Mouse (Mus musculus) lung, embryonic 16.5 days (tissue): ENCODE results near the gene Cnnm2. TPM values are rescaled to one million over a fixed set of nuclear protein-coding genes. Genes with fewer than 3 reads are reported as not detected.
A peak's percentile ranks its signal among the peaks of the same experiment; 100 is the strongest.

Source experiments
- ATAC-seq: fragments of 200-750 bp; cut with Nextera tagmentation; 2 replicates; pipeline ENCODE4 v1.8.0; 2017; ENCODE audit warnings: low read depth, mild to moderate bottlenecking, moderate library complexity
- H3K27ac ChIP-seq: fragments of 300-500 bp; sonication (generic); 2 replicates; pipeline ENCODE4 v1.5.1; 2014; ENCODE audit warnings: mild to moderate bottlenecking, control low read depth, low read length
- H3K27me3 ChIP-seq: fragments of 300-500 bp; sonication (generic); 2 replicates; pipeline ENCODE4 v1.6.1; 2014; ENCODE audit warnings: low read depth, low read length, mixed read lengths; ENCODE audit not compliant: control insufficient read depth, insufficient read depth
- H3K36me3 ChIP-seq: fragments of 300-500 bp; sonication (generic); 2 replicates; pipeline ENCODE4 v1.6.1; 2014; ENCODE audit warnings: low read length; ENCODE audit not compliant: control insufficient read depth, insufficient read depth
- H3K4me1 ChIP-seq: fragments of 300-500 bp; sonication (generic); replicated peaks from 2 replicates; pipeline ENCODE4 v1.6.1; 2014; ENCODE audit warnings: low read length, mixed read lengths; ENCODE audit not compliant: control insufficient read depth, insufficient read depth
- H3K4me2 ChIP-seq: fragments of 300-500 bp; sonication (generic); 2 replicates; pipeline ENCODE4 v1.6.1; 2014; ENCODE audit warnings: low read depth, low read length, control low read depth
- H3K4me3 ChIP-seq: fragments of 300-500 bp; sonication (generic); 2 replicates; pipeline ENCODE4 v1.5.1; 2014; ENCODE audit warnings: mild to moderate bottlenecking, low read length, control low read depth
- H3K9ac ChIP-seq: fragments of 300-500 bp; sonication (generic); 2 replicates; pipeline ENCODE4 v1.6.1; 2014; ENCODE audit warnings: low read length, control low read depth
- H3K9me3 ChIP-seq: fragments of 300-500 bp; sonication (generic); 2 replicates; pipeline ENCODE4 v1.6.1; 2016; ENCODE audit warnings: low read length; ENCODE audit not compliant: control insufficient read depth
- WGBS: fragments of 180-500 bp; shearing (Covaris S2); extraction: QIAGEN DNeasy Blood & Tissue Kit; methylation state at CpG from one replicate; pipeline ENCODE4 v1.1.7; 2014; 5-methylcytosine and 5-hydroxymethylcytosine counted together
- polyA plus RNA-seq: library from polyadenylated mRNA; unstranded; fragments of >200 nt; fragmentation: Nextera tagmentation; extraction: Ambion mirVana; gene quantifications from 2 replicates; pipeline ENCODE4 v1.2.1, GENCODE M21; 2015

The Cnnm2 gene
- polyA plus RNA-seq, 1 experiment from 2014 or later, result 2.5 TPM

DNA sequence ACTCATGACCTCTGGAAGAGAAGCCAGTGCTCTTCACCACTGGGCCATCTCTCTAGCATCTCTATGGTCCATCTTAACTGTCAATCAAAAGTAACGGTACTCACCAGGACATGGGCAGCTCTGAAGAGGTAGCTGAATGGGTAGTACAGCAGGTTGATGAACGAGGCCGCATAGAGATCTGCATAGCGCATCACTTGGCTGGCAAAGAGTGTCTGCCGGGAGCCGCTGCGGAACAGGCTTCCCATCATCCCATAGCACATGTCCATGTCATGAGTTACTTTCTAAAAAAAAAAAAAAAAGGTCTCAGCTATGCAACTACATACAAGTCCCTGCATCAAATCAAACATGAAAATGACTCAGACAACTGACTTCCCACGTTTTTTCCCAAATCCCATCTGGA is 128.3 kb downstream of the Cnnm2 start:
- ATAC-seq, result no peak
- Histone ChIP-seq H3K36me3 (peaks cover 37% of the 10 kb centered on the region), H3K27me3 (no peaks in the 10 kb centered on the region), H3K9ac (no peak overlapping the region), H3K9me3 (no peaks in the 10 kb centered on the region), H3K4me2 (no peak overlapping the region), H3K4me3 (no peak overlapping the region), H3K4me1 (no peaks in the 10 kb centered on the region), H3K27ac (no peak overlapping the region)
- WGBS, result 91% methylated on average over 8 of the region's 8 CpGs

DNA sequence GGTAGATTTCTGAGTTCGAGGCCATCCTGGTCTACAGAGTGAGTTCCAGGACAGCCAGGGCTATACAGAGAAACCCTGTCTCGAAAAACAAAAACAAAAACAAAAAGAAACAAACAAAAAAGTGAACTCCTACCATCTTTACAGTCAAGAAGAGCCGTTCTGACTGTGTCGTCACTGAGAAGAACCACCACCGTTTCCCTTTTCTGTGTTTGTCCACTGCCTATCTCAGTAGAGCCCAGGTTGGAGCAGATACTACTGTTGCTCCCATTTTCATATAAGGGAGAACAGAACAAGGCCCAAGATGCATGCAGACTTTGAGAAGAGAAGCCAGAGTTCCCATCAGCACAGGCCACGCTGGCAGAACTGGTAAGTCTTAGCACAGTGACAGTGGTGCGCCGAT is 129.3 kb downstream of the Cnnm2 start:
- H3K27ac ChIP-seq, result no peak overlapping the region
- H3K36me3 ChIP-seq, result peaks cover 32% of the 10 kb centered on the region
- H3K27me3 ChIP-seq, result no peaks in the 10 kb centered on the region
- H3K9ac ChIP-seq, result no peak overlapping the region
- WGBS, result 93% methylated on average over 8 of the region's 8 CpGs
- ATAC-seq, result no peak
- no peak overlapping the region for H3K4me3 ChIP-seq
- no peak overlapping the region for H3K4me2 ChIP-seq
- H3K9me3 ChIP-seq, result no peaks in the 10 kb centered on the region
- H3K4me1 ChIP-seq, result no peaks in the 10 kb centered on the region

DNA sequence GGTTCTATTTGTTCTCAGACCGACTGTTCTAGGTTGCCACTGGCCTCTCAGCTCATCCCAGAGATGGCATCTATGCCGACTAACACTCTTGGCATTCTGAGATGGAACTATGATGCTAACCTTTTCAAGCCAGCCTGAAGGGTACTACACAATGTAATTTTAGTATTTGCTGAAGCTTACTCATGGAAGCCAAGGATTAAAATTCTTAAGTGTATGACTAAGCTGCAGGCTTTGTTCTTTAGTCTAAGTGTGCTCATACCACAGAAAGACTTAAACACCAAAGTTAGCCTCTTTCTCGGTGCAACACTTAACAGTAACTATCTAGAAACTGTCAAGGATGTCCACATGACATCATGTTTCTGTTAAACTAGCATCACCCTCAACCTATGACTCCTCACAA is 131.5 kb downstream of the Cnnm2 start:
- no peak overlapping the region for H3K4me2 ChIP-seq
- 60% methylated on average over 3 of the region's 3 CpGs for WGBS
- no peak overlapping the region for H3K27ac ChIP-seq
- no peaks in the 10 kb centered on the region for H3K4me1 ChIP-seq
- no peak for ATAC-seq
- H3K9ac ChIP-seq, result no peak overlapping the region
- H3K4me3 ChIP-seq, result no peak overlapping the region
- no peaks in the 10 kb centered on the region for H3K27me3 ChIP-seq
- peaks cover 44% of the 10 kb centered on the region for H3K36me3 ChIP-seq
- peaks cover 5% of the 10 kb centered on the region; the same call in 1 of the 2 replicates for H3K9me3 ChIP-seq

DNA sequence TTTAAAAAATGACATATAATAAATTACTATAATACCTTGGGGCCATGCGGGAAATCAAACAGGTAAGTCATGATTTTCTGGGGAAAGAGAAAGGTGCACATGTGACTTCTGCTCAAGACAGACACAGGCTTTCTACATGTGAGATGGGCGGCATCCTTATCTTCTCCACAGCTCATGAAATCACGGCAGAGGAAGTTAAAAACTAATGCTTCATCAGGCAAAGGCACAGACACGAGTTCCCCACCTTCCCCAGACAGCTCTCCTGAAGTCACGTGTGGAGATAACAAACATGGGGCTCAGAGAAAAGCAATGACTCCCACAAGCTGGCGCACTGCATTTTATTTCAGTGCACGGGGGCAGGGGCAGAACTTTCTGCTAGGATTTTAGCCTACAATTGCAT is 132.1 kb downstream of the Cnnm2 start:
- Histone ChIP-seq H3K27me3 (no peaks in the 10 kb centered on the region), H3K27ac (no peak overlapping the region), H3K9me3 (peaks cover 5% of the 10 kb centered on the region; the same call in 1 of the 2 replicates), H3K36me3 (peaks cover 46% of the 10 kb centered on the region), H3K9ac (no peak overlapping the region), H3K4me1 (no peaks in the 10 kb centered on the region), H3K4me3 (no peak overlapping the region), H3K4me2 (no peak overlapping the region)
- 76% methylated on average over 7 of the region's 7 CpGs for WGBS
- ATAC-seq, result no peak

DNA sequence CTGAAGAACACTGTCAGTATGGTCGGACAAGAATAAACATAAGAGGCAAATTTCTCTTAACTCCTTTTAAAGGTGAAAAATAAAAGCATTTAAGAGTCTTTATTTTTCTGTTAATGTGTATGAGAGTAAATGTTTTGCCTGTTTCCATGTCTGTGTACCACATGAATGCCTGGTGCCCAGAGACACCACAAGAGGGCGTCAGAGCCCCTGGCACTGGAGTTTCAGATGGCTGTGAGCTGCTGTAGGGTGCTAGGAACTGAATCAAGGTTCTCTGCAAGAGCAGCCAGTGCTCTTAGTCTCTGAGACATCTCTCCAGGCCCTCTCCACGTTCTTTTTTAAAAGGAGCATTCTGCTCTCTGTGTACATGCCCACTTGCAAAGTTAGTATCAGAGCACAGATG is 135.7 kb downstream of the Cnnm2 start:
- Histone ChIP-seq H3K4me2 (no peak overlapping the region), H3K9ac (no peak overlapping the region), H3K27ac (no peak overlapping the region), H3K9me3 (peaks cover 5% of the 10 kb centered on the region; the same call in 1 of the 2 replicates), H3K36me3 (peaks cover 20% of the 10 kb centered on the region), H3K4me1 (no peaks in the 10 kb centered on the region), H3K27me3 (no peaks in the 10 kb centered on the region), H3K4me3 (no peak overlapping the region)
- ATAC-seq, result no peak
- WGBS, result 87% methylated on average over 3 of the region's 3 CpGs

DNA sequence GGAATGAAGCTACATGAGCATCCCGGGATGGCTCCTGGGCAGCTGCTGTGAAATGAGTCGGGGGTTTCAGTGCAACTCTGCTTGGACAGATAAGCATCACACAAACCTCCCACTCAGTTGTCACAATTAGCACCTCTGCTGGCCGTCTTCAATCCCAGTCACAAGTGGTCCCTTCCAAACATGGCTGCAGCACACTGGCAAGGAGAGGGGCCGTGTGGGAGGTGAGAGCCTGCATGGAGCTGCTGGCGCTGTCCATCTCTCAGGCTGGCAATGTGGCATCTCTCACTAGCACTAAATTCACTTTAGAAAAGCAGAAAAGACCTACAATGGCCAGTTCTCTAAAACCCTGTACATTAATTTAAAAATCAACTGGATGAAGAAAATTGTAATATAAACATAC is 136.8 kb downstream of the Cnnm2 start:
- 78% methylated on average over 5 of the region's 5 CpGs for WGBS
- H3K4me1 ChIP-seq, result no peaks in the 10 kb centered on the region
- H3K4me3 ChIP-seq, result no peak overlapping the region
- peaks cover 5% of the 10 kb centered on the region; the same call in 1 of the 2 replicates for H3K9me3 ChIP-seq
- no peak overlapping the region for H3K9ac ChIP-seq
- peaks cover 20% of the 10 kb centered on the region for H3K36me3 ChIP-seq
- H3K4me2 ChIP-seq, result no peak overlapping the region
- H3K27me3 ChIP-seq, result no peaks in the 10 kb centered on the region
- H3K27ac ChIP-seq, result no peak overlapping the region
- no peak for ATAC-seq

DNA sequence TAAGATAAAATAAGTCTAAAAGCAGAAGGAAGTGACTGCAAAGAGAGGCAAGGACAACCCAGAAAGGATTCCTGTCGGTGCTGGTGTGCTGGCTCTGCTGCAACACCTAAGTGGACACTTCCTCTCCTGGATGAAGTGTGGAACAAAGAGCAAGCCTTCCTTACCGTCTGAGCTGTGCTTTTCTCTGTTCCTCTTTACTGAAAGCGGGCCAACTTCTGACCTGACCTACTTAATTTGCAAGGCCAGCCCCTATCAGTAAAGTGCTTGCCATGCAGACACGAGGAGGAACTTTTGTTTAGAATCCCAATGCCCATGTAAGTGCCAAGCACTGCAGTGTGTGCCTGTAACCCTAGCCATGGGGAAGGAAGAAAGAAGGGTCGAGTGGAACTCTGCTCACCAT is 137.9 kb downstream of the Cnnm2 start:
- Histone ChIP-seq H3K9me3 (peaks cover 5% of the 10 kb centered on the region; the same call in 1 of the 2 replicates), H3K27me3 (no peaks in the 10 kb centered on the region), H3K4me3 (no peak overlapping the region), H3K9ac (no peak overlapping the region), H3K4me1 (no peaks in the 10 kb centered on the region), H3K27ac (peak overlapping the region; percentile 40), H3K36me3 (peaks cover 17% of the 10 kb centered on the region), H3K4me2 (no peak overlapping the region)
- ATAC-seq, result no peak
- WGBS, result 35% methylated on average over 5 of the region's 5 CpGs

DNA sequence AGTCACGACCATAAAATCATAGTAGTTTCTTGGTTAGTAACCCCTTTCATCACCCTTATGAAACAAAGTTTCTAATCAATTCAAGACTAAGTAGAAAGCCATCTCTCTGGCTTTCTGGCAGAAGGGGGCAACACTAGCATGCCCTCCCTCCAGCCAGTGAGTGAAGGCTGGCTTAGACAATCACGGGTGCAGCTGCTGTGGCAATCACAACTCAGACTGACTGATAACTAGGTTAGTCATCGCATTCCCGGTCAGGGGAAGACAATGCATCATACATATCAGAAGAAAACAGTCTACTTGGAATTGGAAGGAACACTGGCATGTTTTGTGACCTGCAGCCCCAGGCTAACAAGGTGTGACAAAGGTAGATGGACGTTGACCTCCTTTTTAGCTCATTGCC is 138.5 kb downstream of the Cnnm2 start:
- Histone ChIP-seq H3K4me1 (no peaks in the 10 kb centered on the region), H3K4me3 (no peak overlapping the region), H3K27ac (no peak overlapping the region), H3K9ac (no peak overlapping the region), H3K27me3 (no peaks in the 10 kb centered on the region), H3K4me2 (no peak overlapping the region), H3K9me3 (peaks cover 5% of the 10 kb centered on the region; the same call in 1 of the 2 replicates), H3K36me3 (peaks cover 17% of the 10 kb centered on the region)
- WGBS, result 62% methylated on average over 5 of the region's 5 CpGs
- no peak for ATAC-seq

DNA sequence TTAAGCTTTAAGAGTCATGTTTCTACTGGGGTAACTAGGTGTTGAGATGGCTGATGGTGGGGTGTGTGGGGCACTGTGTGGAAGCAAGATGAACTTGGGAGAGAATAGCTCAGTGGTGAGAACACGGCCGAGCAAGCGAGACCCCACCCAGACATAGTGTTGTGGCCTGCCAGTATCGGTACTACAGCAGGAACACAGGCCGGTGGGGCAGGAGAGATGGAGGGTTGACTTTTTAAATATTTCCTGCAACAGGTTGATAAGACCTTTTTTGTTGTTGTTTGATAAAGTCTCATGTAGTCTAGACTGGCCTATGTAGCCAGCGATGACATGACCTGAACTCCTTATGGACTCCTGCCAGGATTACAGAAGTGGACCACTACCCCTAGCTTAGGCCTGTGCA is 139.4 kb downstream of the Cnnm2 start:
- no peak overlapping the region for H3K4me2 ChIP-seq
- WGBS, result 87% methylated on average over 6 of the region's 6 CpGs
- H3K4me1 ChIP-seq, result no peaks in the 10 kb centered on the region
- ATAC-seq, result no peak
- peaks cover 17% of the 10 kb centered on the region for H3K36me3 ChIP-seq
- no peak overlapping the region for H3K27ac ChIP-seq
- H3K9ac ChIP-seq, result no peak overlapping the region
- no peak overlapping the region for H3K4me3 ChIP-seq
- H3K9me3 ChIP-seq, result peaks cover 5% of the 10 kb centered on the region; the same call in 1 of the 2 replicates
- no peaks in the 10 kb centered on the region for H3K27me3 ChIP-seq

DNA sequence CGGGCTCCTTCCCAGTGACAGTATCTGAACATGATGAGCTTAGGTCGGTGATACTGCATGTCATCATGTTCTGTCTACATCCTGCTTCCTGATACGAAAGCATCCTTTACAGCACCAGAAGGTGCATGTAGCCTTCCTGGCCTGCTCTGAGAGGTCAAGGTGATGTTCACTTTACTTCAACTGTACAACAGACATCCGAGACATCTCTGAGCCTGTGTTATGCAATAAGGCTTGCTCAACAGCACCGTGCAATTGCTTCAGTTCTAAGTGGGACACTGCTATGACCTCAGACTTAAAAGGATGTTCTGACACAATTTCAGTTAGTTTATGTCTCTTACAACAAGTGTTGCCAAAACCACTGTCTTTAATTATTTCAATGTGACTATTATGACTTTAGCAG is 139.9 kb downstream of the Cnnm2 start:
- H3K27ac ChIP-seq, result no peak overlapping the region
- H3K36me3 ChIP-seq, result peaks cover 16% of the 10 kb centered on the region
- no peak overlapping the region for H3K4me2 ChIP-seq
- ATAC-seq, result no peak
- peaks cover 5% of the 10 kb centered on the region; the same call in 1 of the 2 replicates for H3K9me3 ChIP-seq
- no peak overlapping the region for H3K4me3 ChIP-seq
- H3K9ac ChIP-seq, result no peak overlapping the region
- no peaks in the 10 kb centered on the region for H3K4me1 ChIP-seq
- H3K27me3 ChIP-seq, result no peaks in the 10 kb centered on the region
- WGBS, result 74% methylated on average over 5 of the region's 5 CpGs
